Mouse (Mus musculus) liver, embryonic 13.5 days (tissue): ENCODE results near the gene L3hypdh. TPM values are rescaled to one million over a fixed set of nuclear protein-coding genes. Genes with fewer than 3 reads are reported as not detected.

ENCODE experiments used
- ATAC-seq: fragments of 200-750 bp; cut with Nextera tagmentation; 2 replicates; pipeline ENCODE4 v1.8.0; 2017; ENCODE audit warnings: low read depth, mild to moderate bottlenecking, moderate number of reproducible peaks, moderate library complexity
- DNase-seq: peaks from one replicate; pipeline ENCODE4 v3.0.0; 2022
- H3K27ac ChIP-seq: fragments of 300-500 bp; sonication (generic); 2 replicates; pipeline ENCODE4 v1.5.1; 2015; ENCODE audit warnings: moderate library complexity, mild to moderate bottlenecking, inconsistent platforms
- H3K27me3 ChIP-seq: fragments of 300-500 bp; sonication (generic); 2 replicates; pipeline ENCODE4 v1.6.1; 2015; ENCODE audit warnings: mild to moderate bottlenecking, inconsistent platforms
- H3K36me3 ChIP-seq: fragments of 300-500 bp; sonication (generic); 2 replicates; pipeline ENCODE4 v1.6.1; 2015; ENCODE audit warnings: mild to moderate bottlenecking, inconsistent platforms
- H3K4me1 ChIP-seq: fragments of 300-500 bp; sonication (generic); replicated peaks from 2 replicates; pipeline ENCODE4 v1.6.1; 2015; ENCODE audit warnings: inconsistent platforms
- H3K4me2 ChIP-seq: fragments of 300-500 bp; sonication (generic); 2 replicates; pipeline ENCODE4 v1.6.1; 2015; ENCODE audit warnings: inconsistent platforms, mild to moderate bottlenecking, moderate library complexity
- H3K4me3 ChIP-seq: fragments of 300-500 bp; sonication (generic); replicated peaks from 2 replicates; pipeline ENCODE4 v1.5.1; 2015; ENCODE audit warnings: mild to moderate bottlenecking, inconsistent platforms
- H3K9ac ChIP-seq: fragments of 300-500 bp; sonication (generic); 2 replicates; pipeline ENCODE4 v1.6.1; 2015; ENCODE audit warnings: mild to moderate bottlenecking, inconsistent platforms
- H3K9me3 ChIP-seq: fragments of 300-500 bp; sonication (generic); replicated peaks from 2 replicates; pipeline ENCODE4 v1.6.1; 2016; ENCODE audit warnings: inconsistent platforms
- WGBS: fragments of 180-500 bp; shearing (Covaris S2); methylation state at CpG from one replicate; pipeline ENCODE4 v1.1.7; 2015; ENCODE audit not compliant: insufficient replicate concordance; 5-methylcytosine and 5-hydroxymethylcytosine counted together
- microRNA-seq: library from miRNA; unstranded; fragments of <30 nt; microRNA quantifications from one replicate; pipeline ENCODE4, GENCODE M21; 2016
- polyA plus RNA-seq: library from polyadenylated mRNA; unstranded; fragments of >200 nt; fragmentation: Nextera tagmentation; extraction: Ambion mirVana; gene quantifications from 2 replicates; pipeline ENCODE4 v1.2.1, GENCODE M21; 2015

L3hypdh gene
- polyA plus RNA-seq, 1 experiment from 2014 or later, result 5.6 TPM

- Histone ChIP-seq H3K9me3 (0 out of 2 replicates have a peak, but pooled peaks cover 8% of the 10 kb centered on the region), H3K36me3 (no peaks in the 10 kb centered on the region), H3K27me3 (no peaks in the 10 kb centered on the region), H3K4me2 (no peak overlapping the region), H3K4me3 (no peak overlapping the region), H3K4me1 (peaks cover 9% of the 10 kb centered on the region), H3K9ac (no peak overlapping the region), H3K27ac (no peak overlapping the region)
- WGBS, result 67% methylated on average over 5 of the region's 5 CpGs
- ATAC-seq (no peak), DNase-seq (no peak)
These were observed 61.7 kb downstream of the L3hypdh start for GRCm38 (mm10) chr12:72023572-72023971.

Small RNA genes within 50 kb of the gene (microRNA-seq; reads per million reads assigned to microRNA genes)
- not detected for gene Gm24466

Other genes starting within 250 kb of the L3hypdh start
- gene Gpr135, start 14.3 kb downstream of the L3hypdh start, polyA plus RNA-seq, result 0.09 and 0.19 TPM in 2 replicates
- 20.8 and 22.5 TPM in 2 replicates for gene Jkamp, start 150 bp upstream of the L3hypdh start, polyA plus RNA-seq
- not detected in 2 replicates for gene Ccdc175, start 99.6 kb upstream of the L3hypdh start, polyA plus RNA-seq